Mouse (Mus musculus) hindbrain, embryonic 15.5 days (tissue): Measurements from ENCODE around the gene Rem1. TPM values are rescaled to one million over a fixed set of nuclear protein-coding genes. Genes with fewer than 3 reads are reported as not detected.

Source experiments
- polyA plus RNA-seq: library from polyadenylated mRNA; unstranded; fragments of >200 nt; fragmentation: Nextera tagmentation; extraction: Ambion mirVana; gene quantifications from 2 replicates; pipeline ENCODE4 v1.2.1, GENCODE M21; 2015

Gene Rem1
- polyA plus RNA-seq, 1 experiment from 2014 or later, result 0.52 TPM

Other genes starting within 250 kb of the Rem1 start
- 13.8 and 14.9 TPM in 2 replicates for gene Sox12, start 228.9 kb upstream of the Rem1 start, polyA plus RNA-seq
- 18.6 TPM in 2 replicates for gene Zcchc3, start 211.9 kb upstream of the Rem1 start, polyA plus RNA-seq
- 2.2 and 2.3 TPM in 2 replicates for gene 6820408C15Rik, start 211.4 kb upstream of the Rem1 start, polyA plus RNA-seq
- not detected in 2 replicates for gene Defb23, start 162.3 kb upstream of the Rem1 start, polyA plus RNA-seq
- gene Defb20, start 149.9 kb upstream of the Rem1 start, polyA plus RNA-seq, result not detected in 2 replicates
- gene Defb22, start 136.8 kb upstream of the Rem1 start, polyA plus RNA-seq, result not detected in 2 replicates
- gene Defb26, start 115.3 kb upstream of the Rem1 start, polyA plus RNA-seq, result not detected in 2 replicates
- not detected in 2 replicates for gene Defb28, start 108.7 kb upstream of the Rem1 start, polyA plus RNA-seq
- not detected in 2 replicates for gene Defb29, start 86.9 kb upstream of the Rem1 start, polyA plus RNA-seq
- not detected in 2 replicates for gene Gm17416, start 57.6 kb upstream of the Rem1 start, polyA plus RNA-seq
- not detected in 2 replicates for gene Defb21, start 54.2 kb upstream of the Rem1 start, polyA plus RNA-seq
- not detected in 2 replicates for gene Defb19, start 46.6 kb upstream of the Rem1 start, polyA plus RNA-seq
- gene Defb45, start 27.6 kb upstream of the Rem1 start, polyA plus RNA-seq, result not detected in 2 replicates
- not detected in 2 replicates for gene Defb36, start 22.6 kb upstream of the Rem1 start, polyA plus RNA-seq
- gene Defb25, start 3.9 kb upstream of the Rem1 start, polyA plus RNA-seq, result not detected in 2 replicates
- 166 and 177 TPM in 2 replicates for gene H13, start 42.5 kb downstream of the Rem1 start, polyA plus RNA-seq
- 32.6 and 37.3 TPM in 2 replicates for gene Mcts2, start 60.1 kb downstream of the Rem1 start, polyA plus RNA-seq
- gene Id1, start 109.3 kb downstream of the Rem1 start, polyA plus RNA-seq, result 55.3 and 57.5 TPM in 2 replicates
- gene Cox4i2, start 127.2 kb downstream of the Rem1 start, polyA plus RNA-seq, result 6.3 TPM in 2 replicates
- 145 and 155 TPM in 2 replicates for gene Bcl2l1, start 204.8 kb downstream of the Rem1 start, polyA plus RNA-seq
- gene Tpx2, start 221.0 kb downstream of the Rem1 start, polyA plus RNA-seq, result 17.4 and 22.3 TPM in 2 replicates